Comparison of ENCODE assay signal across 8 mouse cellular contexts in genomic region chr7:5038109-5038732, GRCm38 (mm10). TPM values are rescaled to one million over a fixed set of nuclear protein-coding genes. Genes with fewer than 3 reads are reported as not detected.
DNase-seq lines count a peak whose midpoint lies in the region; ATAC-seq and TF ChIP-seq lines count a peak whose summit lies in the region.

Zfp784 (minus strand) TSS chr7:5038446.

- peak within 1 kb of the TSS; percentile 76 for H3K9ac ChIP-seq in heart, embryonic 14.5 days (ENCODE audit: low read length)
- H3K9ac ChIP-seq in liver, embryonic 14.5 days (replicated peaks), result peak within 1 kb of the TSS; percentile 86
- peak within 1 kb of the TSS; percentile 58 for H3K9ac ChIP-seq in neural tube, embryonic 11.5 days (ENCODE audit: low read length)
- peak within 1 kb of the TSS; percentile 84 for H3K9ac ChIP-seq in stomach, postnatal 0 days (ENCODE audit: low read length)

- ATAC-seq in heart, embryonic 14.5 days (ENCODE audit: insufficient number of reproducible peaks, insufficient read depth, low FRiP score, low read depth), result peak; percentile 92
- peak; percentile 99 for ATAC-seq in liver, embryonic 14.5 days (ENCODE audit: insufficient read depth)
- peak; percentile 94 for ATAC-seq in neural tube, embryonic 11.5 days (ENCODE audit: insufficient read depth, low FRiP score, low TSS enrichment)
- peak; percentile 98 for ATAC-seq in stomach, postnatal 0 days (ENCODE audit: low FRiP score, low TSS enrichment)

- peak; percentile 97 for DNase-seq in CD4-positive, CD25-positive, alpha-beta regulatory T cell, adult 2 months (ENCODE audit: low read depth, low spot score)
- DNase-seq in fat pad, adult 2 months (ENCODE audit: extremely low read depth, low read depth, low spot score), result peak; percentile 42
- peak; percentile 93 to 96 for DNase-seq in kidney, postnatal 25 days
- peak; percentile 80 to 85 (median 84) for DNase-seq in liver, embryonic 14.5 days (ENCODE audit: low read depth in 3 of 3, low spot score in 3 of 3)
- peak; percentile 93 for DNase-seq in neural tube, embryonic 11.5 days (ENCODE audit: low spot score)
- DNase-seq in stomach, postnatal 0 days (ENCODE audit: low spot score), result peak; percentile 95

- H3K4me1 ChIP-seq in brown adipose tissue, adult 24 weeks (ENCODE audit: control insufficient read depth, insufficient read depth, insufficient read length, low read length), result peaks cover 3% of the 10 kb centered on the region; the same call in 1 of the 2 replicates
- H3K4me1 ChIP-seq in heart, embryonic 14.5 days (ENCODE audit: control insufficient read depth in 2 of 2, insufficient read depth in 2 of 2, low read length in 2 of 2), result peaks cover 2 to 11% of the 10 kb centered on the region in 2 experiments; a peak in 3 of 4 replicates
- peaks cover 9 to 17% of the 10 kb centered on the region in 2 experiments for H3K4me1 ChIP-seq in liver, embryonic 14.5 days (replicated peaks; ENCODE audit: control insufficient read depth in 2 of 2, insufficient read depth in 2 of 2, low read length in 1 of 2)
- H3K4me1 ChIP-seq in neural tube, embryonic 11.5 days (ENCODE audit: control insufficient read depth, insufficient read depth, low read length), result no peaks in the 10 kb centered on the region
- no peaks in the 10 kb centered on the region for H3K4me1 ChIP-seq in stomach, postnatal 0 days (replicated peaks; ENCODE audit: control insufficient read depth, insufficient read depth)

- peak within 1 kb of the TSS; percentile 65 for H3K4me2 ChIP-seq in heart, embryonic 14.5 days (ENCODE audit: low read length)
- peak within 1 kb of the TSS; percentile 57 for H3K4me2 ChIP-seq in liver, embryonic 14.5 days (ENCODE audit: low read depth)
- peak within 1 kb of the TSS; percentile 38 for H3K4me2 ChIP-seq in neural tube, embryonic 11.5 days (ENCODE audit: low read depth)
- peak within 1 kb of the TSS; percentile 55 for H3K4me2 ChIP-seq in stomach, postnatal 0 days (replicated peaks; ENCODE audit: low read depth)

- no peak for TF ChIP-seq CTCF in liver, embryonic 14.5 days (IDR thresholded peaks at IDR 0.05; ENCODE audit: low read depth)
- no peak for TF ChIP-seq CTCF in stomach, postnatal 0 days (IDR thresholded peaks at IDR 0.05; ENCODE audit: low read depth)

- TF ChIP-seq EP300 in liver, embryonic 14.5 days (IDR thresholded peaks at IDR 0.05; ENCODE audit: low read depth), result no peak
- peak; percentile 84 for TF ChIP-seq EP300 in stomach, postnatal 0 days (optimal IDR thresholded peaks at IDR 0.05)

- peaks cover 34% of the 10 kb centered on the region for H3K36me3 ChIP-seq in heart, embryonic 14.5 days (ENCODE audit: control insufficient read depth, insufficient read depth, low read length)
- H3K36me3 ChIP-seq in liver, embryonic 14.5 days (replicated peaks; ENCODE audit: control insufficient read depth, insufficient read depth, low read depth), result no peaks in the 10 kb centered on the region
- H3K36me3 ChIP-seq in neural tube, embryonic 11.5 days (ENCODE audit: control insufficient read depth, insufficient read depth, low read length), result peaks cover 6% of the 10 kb centered on the region
- H3K36me3 ChIP-seq in stomach, postnatal 0 days (ENCODE audit: control insufficient read depth, insufficient read depth, low read length), result peaks cover 5% of the 10 kb centered on the region; the same call in 1 of the 2 replicates

- H3K27me3 ChIP-seq in heart, embryonic 14.5 days (ENCODE audit: control insufficient read depth, insufficient read depth, low read length), result no peaks in the 10 kb centered on the region
- H3K27me3 ChIP-seq in liver, embryonic 14.5 days (ENCODE audit: control insufficient read depth, insufficient read depth, low read length), result no peaks in the 10 kb centered on the region
- H3K27me3 ChIP-seq in neural tube, embryonic 11.5 days (ENCODE audit: control insufficient read depth, insufficient read depth, low read length), result no peaks in the 10 kb centered on the region
- no peaks in the 10 kb centered on the region for H3K27me3 ChIP-seq in stomach, postnatal 0 days (ENCODE audit: control insufficient read depth, insufficient read depth, low read length)

- peak within 1 kb of the TSS; percentile 95 for H3K27ac ChIP-seq in brown adipose tissue, adult 24 weeks (replicated peaks; ENCODE audit: low read depth, low read length)
- peak within 1 kb of the TSS; percentile 86 to 94 for H3K27ac ChIP-seq in heart, embryonic 14.5 days (replicated peaks in 1 of 2; ENCODE audit: control insufficient read depth in 1 of 2, insufficient read depth in 1 of 2, low read depth in 2 of 2, low read length in 2 of 2)
- H3K27ac ChIP-seq in liver, embryonic 14.5 days, result peak within 1 kb of the TSS; percentile 84
- peak within 1 kb of the TSS; percentile 89 for H3K27ac ChIP-seq in neural tube, embryonic 11.5 days (ENCODE audit: low read depth, low read length)
- H3K27ac ChIP-seq in stomach, postnatal 0 days (replicated peaks), result peak within 1 kb of the TSS; percentile 98

- WGBS in heart, embryonic 14.5 days, result under 1% methylated on average over 48 of the region's 48 CpGs
- under 1% methylated on average over 48 of the region's 48 CpGs for WGBS in liver, embryonic 14.5 days (ENCODE audit: insufficient replicate concordance)
- WGBS in neural tube, embryonic 11.5 days, result under 1% methylated on average over 48 of the region's 48 CpGs
- WGBS in stomach, postnatal 0 days, result under 1% methylated on average over 47 of the region's 48 CpGs

- peak within 1 kb of the TSS; percentile 85 for H3K4me3 ChIP-seq in brown adipose tissue, adult 24 weeks (ENCODE audit: insufficient read depth, low read depth, low read length)
- peak within 1 kb of the TSS; percentile 66 to 75 for H3K4me3 ChIP-seq in heart, embryonic 14.5 days (ENCODE audit: control insufficient read depth in 1 of 2, insufficient read depth in 1 of 2, low read depth in 1 of 2, low read length in 2 of 2)
- H3K4me3 ChIP-seq in liver, embryonic 14.5 days (ENCODE audit: insufficient read depth in 1 of 2, low read depth in 2 of 2, low read length in 2 of 2), result peak within 1 kb of the TSS; percentile 82 to 85
- peak within 1 kb of the TSS; percentile 43 for H3K4me3 ChIP-seq in neural tube, embryonic 11.5 days (ENCODE audit: low read depth, low read length)
- H3K4me3 ChIP-seq in stomach, postnatal 0 days (ENCODE audit: low read depth, low read length), result peak within 1 kb of the TSS; percentile 67

- no peaks in the 10 kb centered on the region for H3K9me3 ChIP-seq in heart, embryonic 14.5 days (ENCODE audit: control insufficient read depth, low read length)
- no peaks in the 10 kb centered on the region for H3K9me3 ChIP-seq in liver, embryonic 14.5 days (ENCODE audit: control insufficient read depth, low read length)
- H3K9me3 ChIP-seq in neural tube, embryonic 11.5 days (ENCODE audit: control insufficient read depth, low read length), result no peaks in the 10 kb centered on the region
- no peaks in the 10 kb centered on the region for H3K9me3 ChIP-seq in stomach, postnatal 0 days (ENCODE audit: control insufficient read depth, low read length)

RNA-seq across cellular contexts. Expression of gene Zfp784, which starts in this region (rescaled TPM):
- 1.2 and 1.9 TPM in 2 replicates for polyA plus RNA-seq in brown adipose tissue, adult 24 weeks (2012; ENCODE audit: insufficient read depth, insufficient read length, missing spikeins)
- polyA plus RNA-seq in heart, embryonic 14.5 days (2014; fragmentation: Nextera tagmentation; extraction: Ambion mirVana), result 5.6 TPM in 2 replicates
- polyA plus RNA-seq in liver, embryonic 14.5 days (2012; rRNA removed), result 0.90 and 0.96 TPM in 2 replicates
- 0.86 and 1.0 TPM in 2 replicates for polyA plus RNA-seq in liver, embryonic 14.5 days (2014; fragmentation: Nextera tagmentation; extraction: Ambion mirVana)
- polyA plus RNA-seq in neural tube, embryonic 11.5 days (2014; fragmentation: Nextera tagmentation; extraction: Ambion mirVana), result 2.7 and 3.2 TPM in 2 replicates
- 4.1 and 4.3 TPM in 2 replicates for polyA plus RNA-seq in stomach, postnatal 0 days (2015; fragmentation: Nextera tagmentation; extraction: Ambion mirVana)

Comparison
In these comparisons a context has a peak if more than half of its experiments do, and no peak if none do; other contexts are left out.
1. Peak in every context shown above with its lines: DNase-seq, ATAC-seq, H3K4me3 ChIP-seq and H3K27ac ChIP-seq.
2. DNase-seq: peak in every context shown above with its lines; median percentile 97 in CD4-positive, CD25-positive, alpha-beta regulatory T cell, adult 2 months; 95 in stomach, postnatal 0 days; 94 in kidney, postnatal 25 days; 93 in neural tube, embryonic 11.5 days; 84 in liver, embryonic 14.5 days; 42 in fat pad, adult 2 months.